Mouse (Mus musculus) CH12.LX (cell line): Measurements from ENCODE around the gene Ybx1. TPM values are rescaled to one million over a fixed set of nuclear protein-coding genes. Genes with fewer than 3 reads are reported as not detected.
A peak's percentile ranks its signal among the peaks of the same experiment; 100 is the strongest.

ENCODE experiments used
- DNase-seq: peaks from one replicate; pipeline ENCODE4 v3.0.0-alpha.2; 2013; ENCODE audit errors: extremely low read depth
- H3K27ac ChIP-seq: 2 replicates; pipeline ENCODE4 v1.5.1; 2012; ENCODE audit warnings: low read depth, mild to moderate bottlenecking, control low read depth, moderate library complexity; ENCODE audit not compliant: insufficient read depth
- H3K27me3 ChIP-seq: replicated peaks from 2 replicates; pipeline ENCODE3; 2012; ENCODE audit warnings: inconsistent platforms
- H3K36me3 ChIP-seq, 2 experiments: replicated peaks in 1 of 2; 2 replicates each; pipeline versions ENCODE3 to v1.6.1; 2012; ENCODE audit warnings: inconsistent platforms in 1 of 2, low read length in 1 of 2, mild to moderate bottlenecking in 1 of 2, mixed read lengths in 1 of 2, moderate library complexity in 1 of 2; ENCODE audit not compliant: control insufficient read depth in 1 of 2, insufficient read depth in 1 of 2
- H3K4me1 ChIP-seq, 2 experiments: 2 replicates each; pipeline ENCODE4 v1.6.1; 2012; ENCODE audit warnings: inconsistent platforms in 1 of 2, moderate library complexity in 1 of 2; ENCODE audit not compliant: insufficient read depth in 2 of 2, control insufficient read depth in 1 of 2
- H3K4me2 ChIP-seq: 2 replicates; pipeline ENCODE4 v1.6.1; 2012; ENCODE audit warnings: low read depth, mild to moderate bottlenecking, control low read depth; ENCODE audit not compliant: poor library complexity, insufficient read depth, severe bottlenecking
- H3K4me3 ChIP-seq, 3 experiments: fragments of 150-350 bp in 1 of 3; sonication (generic) in 1 of 3; replicated peaks in 1 of 3; 2 replicates each; pipeline versions ENCODE3 to v1.5.1; 2011 to 2012; ENCODE audit warnings: low read depth in 2 of 3, low read length in 2 of 3, mild to moderate bottlenecking in 2 of 3, moderate library complexity in 2 of 3, control low read depth in 1 of 3, improper control_type of control experiment in 1 of 3, inconsistent platforms in 1 of 3, mixed read lengths in 1 of 3; ENCODE audit not compliant: poor library complexity in 1 of 3
- H3K79me2 ChIP-seq: replicated peaks from 2 replicates; pipeline ENCODE4 v1.6.1; 2012; ENCODE audit warnings: mild to moderate bottlenecking, moderate library complexity; ENCODE audit not compliant: control insufficient read depth, poor library complexity, insufficient read depth, severe bottlenecking; ENCODE audit errors: extremely low read depth
- H3K9ac ChIP-seq: 2 replicates; pipeline ENCODE4 v1.6.1; 2012; ENCODE audit warnings: low read depth, mild to moderate bottlenecking, control low read depth, moderate library complexity; ENCODE audit not compliant: insufficient read depth
- H3K9me3 ChIP-seq: replicated peaks from 2 replicates; pipeline ENCODE3; 2012; ENCODE audit warnings: low read length, inconsistent platforms, mixed read lengths
- BHLHE40 ChIP-seq: IDR thresholded peaks from 2 replicates; pipeline ENCODE4 v1.6.1; 2011; ENCODE audit warnings: mild to moderate bottlenecking, low read depth, low read length, improper control_type of control experiment
- CHD2 ChIP-seq: IDR thresholded peaks from 2 replicates; pipeline ENCODE4 v1.6.1; 2011; ENCODE audit warnings: low read length, improper control_type of control experiment
- ELF1 ChIP-seq: IDR thresholded peaks from 2 replicates; pipeline ENCODE4 v1.6.1; 2014; ENCODE audit warnings: low read depth, mild to moderate bottlenecking, inconsistent platforms, low read length, improper control_type of control experiment
- ETS1 ChIP-seq: conservative IDR thresholded peaks from 2 replicates; pipeline ENCODE4 v1.6.1; 2012; ENCODE audit warnings: low read depth, mild to moderate bottlenecking, inconsistent platforms, low read length, improper control_type of control experiment, moderate library complexity
- HCFC1 ChIP-seq: IDR thresholded peaks from 2 replicates; pipeline ENCODE4 v1.6.1; 2012; ENCODE audit warnings: low read depth, mild to moderate bottlenecking, inconsistent platforms, low read length, improper control_type of control experiment
- IRF4 ChIP-seq: IDR thresholded peaks from 2 replicates; pipeline ENCODE4 v1.6.1; 2014; ENCODE audit warnings: low read depth, mild to moderate bottlenecking, inconsistent platforms, low read length, improper control_type of control experiment
- JUN ChIP-seq: IDR thresholded peaks from 2 replicates; pipeline ENCODE4 v1.6.1; 2011; ENCODE audit warnings: low read depth, mild to moderate bottlenecking, low read length, improper control_type of control experiment, moderate library complexity; ENCODE audit not compliant: insufficient read depth
- JUND ChIP-seq: conservative IDR thresholded peaks from 2 replicates; pipeline ENCODE4 v1.6.1; 2011; ENCODE audit warnings: low read depth, low read length, improper control_type of control experiment
- KAT2A ChIP-seq: IDR thresholded peaks from 2 replicates; pipeline ENCODE4 v1.6.1; 2012; ENCODE audit warnings: low read length, improper control_type of control experiment, inconsistent platforms; ENCODE audit not compliant: insufficient replicate concordance
- MAX ChIP-seq: IDR thresholded peaks from 2 replicates; pipeline ENCODE4 v1.6.1; 2011; ENCODE audit warnings: low read length, improper control_type of control experiment
- MEF2A ChIP-seq: IDR thresholded peaks from 2 replicates; pipeline ENCODE4 v1.6.1; 2014; ENCODE audit warnings: low read depth, mild to moderate bottlenecking, inconsistent platforms, low read length, improper control_type of control experiment, borderline replicate concordance
- MXI1 ChIP-seq: IDR thresholded peaks from 2 replicates; pipeline ENCODE4 v1.6.1; 2011; ENCODE audit warnings: mild to moderate bottlenecking, low read depth, low read length, improper control_type of control experiment
- MYC ChIP-seq: IDR thresholded peaks from 2 replicates; pipeline ENCODE4 v1.6.1; 2011; ENCODE audit warnings: low read depth, mild to moderate bottlenecking, improper control_type of control experiment, low read length
- NELFE ChIP-seq: IDR thresholded peaks from 2 replicates; pipeline ENCODE4 v1.6.1; 2011; ENCODE audit warnings: low read depth, low read length, improper control_type of control experiment
- NRF1 ChIP-seq: IDR thresholded peaks from 2 replicates; pipeline ENCODE4 v1.6.1; 2014; ENCODE audit warnings: low read depth, mild to moderate bottlenecking, inconsistent platforms, low read length, improper control_type of control experiment, moderate library complexity
- POLR2A ChIP-seq: IDR thresholded peaks from 2 replicates; pipeline ENCODE4 v1.6.1; 2011; ENCODE audit warnings: low read depth, mild to moderate bottlenecking, improper control_type of control experiment, low read length
- POLR2AphosphoS2 ChIP-seq: IDR thresholded peaks from 2 replicates; pipeline ENCODE4 v1.6.1; 2011; ENCODE audit warnings: low read depth, low read length, improper control_type of control experiment
- RCOR1 ChIP-seq: conservative IDR thresholded peaks from 2 replicates; pipeline ENCODE4 v1.6.1; 2012; ENCODE audit warnings: low read depth, mild to moderate bottlenecking, inconsistent platforms, low read length, improper control_type of control experiment
- SIN3A ChIP-seq: IDR thresholded peaks from 2 replicates; pipeline ENCODE4 v1.6.1; 2012; ENCODE audit warnings: low read length, improper control_type of control experiment, inconsistent platforms
- SMC3 ChIP-seq: IDR thresholded peaks from 2 replicates; pipeline ENCODE4 v1.6.1; 2011; ENCODE audit warnings: low read depth, low read length, improper control_type of control experiment
- TBP ChIP-seq: conservative IDR thresholded peaks from 2 replicates; pipeline ENCODE4 v1.6.1; 2011; ENCODE audit warnings: low read depth, low read length, improper control_type of control experiment
- TCF12 ChIP-seq: IDR thresholded peaks from 2 replicates; pipeline ENCODE4 v1.6.1; 2014; ENCODE audit warnings: low read depth, mild to moderate bottlenecking, inconsistent platforms, low read length, improper control_type of control experiment
- USF1 ChIP-seq: IDR thresholded peaks from 2 replicates; pipeline ENCODE4 v1.6.1; 2014; ENCODE audit warnings: low read depth, mild to moderate bottlenecking, inconsistent platforms, low read length, improper control_type of control experiment
- USF2 ChIP-seq: conservative IDR thresholded peaks from 2 replicates; pipeline ENCODE4 v1.6.1; 2011; ENCODE audit warnings: low read depth, low read length, improper control_type of control experiment
- ZC3H11A ChIP-seq: IDR thresholded peaks from 2 replicates; pipeline ENCODE4 v1.6.1; 2012; ENCODE audit warnings: low read depth, mild to moderate bottlenecking, inconsistent platforms, low read length, improper control_type of control experiment
- ZKSCAN1 ChIP-seq: IDR thresholded peaks from 2 replicates; pipeline ENCODE4 v1.6.1; 2012; ENCODE audit warnings: low read depth, inconsistent platforms, low read length, improper control_type of control experiment, borderline replicate concordance
- ZMIZ1 ChIP-seq: IDR thresholded peaks from 2 replicates; pipeline ENCODE4 v1.6.1; 2012; ENCODE audit warnings: low read depth, mild to moderate bottlenecking, inconsistent platforms, low read length, improper control_type of control experiment
- dilution Hi-C: fragments of 300-500 bp; cut with MboI; formaldehyde crosslinking; loops from 2 replicates; pipeline ENCODE4 v1.14.3; 2020; ENCODE audit warnings: low sequenced_read_pairs; ENCODE audit not compliant: extremely low pct_unique_long_range_greater_than_20kb, extremely low pct_ligation_motif_present
- in situ Hi-C: fragments of 300-500 bp; cut with MboI; formaldehyde crosslinking; loops from 3 replicates; pipeline ENCODE4 v1.14.3; 2019; ENCODE audit warnings: low sequenced_read_pairs, low pct_ligation_motif_present, low pct_unique_long_range_greater_than_20kb, mixed read lengths
- polyA plus RNA-seq: library from polyadenylated mRNA; unstranded; fragments of >175 nt; gene quantifications from 2 replicates; pipeline ENCODE4 v1.2.1, GENCODE M21; 2012; ENCODE audit warnings: low read depth; ENCODE audit not compliant: insufficient read length
- total RNA-seq, 2 experiments: library from RNA; depleted of rRNA; stranded (reverse); fragments of 300-350 nt in 1 of 2; fragments of >200 nt in 1 of 2; gene quantifications; 2 replicates each; pipeline ENCODE4 v1.2.3; 2012 to 2014

Gene Ybx1
- total RNA-seq (2012; rRNA removed) (724 and 865 TPM in 2 replicates), total RNA-seq (2014; rRNA removed) (901 and 989 TPM in 2 replicates), polyA plus RNA-seq (2,139 and 2,246 TPM in 2 replicates)

- H3K4me3 ChIP-seq = peak within 1 kb of the TSS; percentile 83 to 95 (median 92)
- no peaks in the 10 kb centered on the region for H3K27me3 ChIP-seq
- peak within 1 kb of the TSS; percentile 93 for H3K9ac ChIP-seq
- H3K27ac ChIP-seq = peak within 1 kb of the TSS; percentile 27
- in situ Hi-C loops = no loop called here
- H3K79me2 ChIP-seq = peaks cover 45% of the 10 kb centered on the region
- TF ChIP-seq SIN3A = peak; percentile 91
- TF ChIP-seq SMC3 = no peak
- peak; percentile 69 for TF ChIP-seq NRF1
- TF ChIP-seq ZMIZ1 = peak; percentile 84
- no peak for TF ChIP-seq JUND
- TF ChIP-seq MXI1 = peak; percentile 98
- peak; percentile 90 for TF ChIP-seq TBP
- no peak for TF ChIP-seq RCOR1
- TF ChIP-seq MYC = peak; percentile 95
- peak; percentile 94 for TF ChIP-seq USF1
- TF ChIP-seq USF2 = peak; percentile 89
- TF ChIP-seq MAX = peak; percentile 92
- TF ChIP-seq KAT2A = 0 out of 2 replicates have a peak, but pooled peaks have one; percentile 71
- TF ChIP-seq CHD2 = peak; percentile 88
- peak; percentile 79 for TF ChIP-seq IRF4
- TF ChIP-seq BHLHE40 = peak; percentile 75
- no peak for TF ChIP-seq ETS1
- TF ChIP-seq ZC3H11A = no peak
- peak; percentile 81 for TF ChIP-seq HCFC1
- peak; percentile 72; the same call in 1 of the 2 replicates for TF ChIP-seq MEF2A
- no peak for TF ChIP-seq ZKSCAN1
- TF ChIP-seq NELFE = peak; percentile 82; the same call in 1 of the 2 replicates
- TF ChIP-seq ELF1 = peak; percentile 85
- no peak for TF ChIP-seq JUN
- no peak for TF ChIP-seq POLR2AphosphoS2
- TF ChIP-seq POLR2A = peak; percentile 80
- peak; percentile 88 for TF ChIP-seq TCF12
- H3K4me2 ChIP-seq = peak within 1 kb of the TSS; percentile 96
- H3K36me3 ChIP-seq = peaks cover 5 to 33% of the 10 kb centered on the region in 2 experiments
- DNase-seq = peak; percentile 98
- no peaks in the 10 kb centered on the region for H3K9me3 ChIP-seq
- H3K4me1 ChIP-seq = peaks cover 4 to 37% of the 10 kb centered on the region in 2 experiments; a peak in 3 of 4 replicates
- dilution Hi-C loops = no loop called here
These were observed at the start of gene Ybx1 for GRCm38 (mm10) chr4:119294415-119295133. Ybx1 (minus strand) TSS chr4:119294604.
